Mouse (Mus musculus): Measurements from ENCODE around the gene Ern1.
"Not testable (repeated sequence)": the region's sequence is repeated elsewhere in the genome, so short reads cannot be mapped to it uniquely, and the experiment has no call there.

Ern1 gene

GRCm38 (mm10) chr11:106479619-106480529 lies 7.8 kb downstream of the Ern1 start:
- no peak for DNase-seq

DNA sequence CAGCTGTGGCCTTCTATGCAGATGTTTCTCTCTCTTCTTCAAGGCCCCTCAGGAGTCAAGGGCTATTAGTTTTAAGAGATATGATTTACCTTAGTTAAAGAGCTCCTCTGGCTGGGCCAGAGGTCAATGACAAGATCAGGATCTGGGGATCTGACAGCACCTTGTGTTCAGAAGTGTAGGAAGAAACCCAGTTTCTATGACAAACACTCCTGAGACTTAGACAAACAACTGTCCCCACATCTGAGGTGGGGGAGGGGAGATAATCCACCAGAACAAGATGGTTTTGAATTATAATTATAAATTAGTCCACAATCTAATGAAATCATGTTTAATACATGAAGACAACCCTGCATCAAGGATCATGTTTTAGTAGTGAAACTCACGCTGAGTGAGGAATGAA lies 8.9 kb downstream of the Ern1 start:
- no peak for DNase-seq

GRCm38 (mm10) chr11:106477505-106478160 lies 10.0 kb downstream of the Ern1 start:
- no peak for DNase-seq

- DNase-seq, result no peak
These were observed 12.3 kb downstream of the Ern1 start for GRCm38 (mm10) chr11:106475309-106475708.

GRCm38 (mm10) chr11:106471629-106472028 lies 16.0 kb downstream of the Ern1 start:
- DNase-seq, result no peak

GRCm38 (mm10) chr11:106468509-106468908 lies 19.1 kb downstream of the Ern1 start:
- no peak for DNase-seq

- no peak for DNase-seq
These were observed 21.7 kb downstream of the Ern1 start for GRCm38 (mm10) chr11:106465932-106466331.

- no peak for DNase-seq
These were observed 22.1 kb downstream of the Ern1 start for GRCm38 (mm10) chr11:106465545-106465903.

- no peak for DNase-seq
These were observed 22.7 kb downstream of the Ern1 start for GRCm38 (mm10) chr11:106464681-106465544.

- DNase-seq, result no peak
These were observed 23.8 kb downstream of the Ern1 start for GRCm38 (mm10) chr11:106463845-106464244.

DNA sequence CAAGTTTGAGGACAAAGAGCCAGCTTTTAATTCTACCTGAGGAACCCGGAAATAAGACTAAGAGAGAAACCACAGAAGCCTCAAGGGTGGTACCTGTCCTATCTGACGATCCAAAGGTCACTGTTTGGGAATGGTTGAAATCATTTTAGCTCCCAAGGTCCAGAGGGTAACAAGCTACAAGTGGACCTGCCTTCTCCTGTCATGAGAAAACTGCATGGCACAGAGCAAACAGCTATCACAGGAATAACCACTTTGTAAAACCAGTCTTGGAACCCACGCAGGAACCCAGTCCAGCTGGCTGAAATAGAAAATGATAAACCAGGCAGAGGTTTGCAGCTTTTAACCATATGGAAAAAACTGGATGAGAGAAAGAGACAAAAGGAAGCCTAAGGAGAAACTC lies 25.3 kb downstream of the Ern1 start:
- no peak for DNase-seq

DNA sequence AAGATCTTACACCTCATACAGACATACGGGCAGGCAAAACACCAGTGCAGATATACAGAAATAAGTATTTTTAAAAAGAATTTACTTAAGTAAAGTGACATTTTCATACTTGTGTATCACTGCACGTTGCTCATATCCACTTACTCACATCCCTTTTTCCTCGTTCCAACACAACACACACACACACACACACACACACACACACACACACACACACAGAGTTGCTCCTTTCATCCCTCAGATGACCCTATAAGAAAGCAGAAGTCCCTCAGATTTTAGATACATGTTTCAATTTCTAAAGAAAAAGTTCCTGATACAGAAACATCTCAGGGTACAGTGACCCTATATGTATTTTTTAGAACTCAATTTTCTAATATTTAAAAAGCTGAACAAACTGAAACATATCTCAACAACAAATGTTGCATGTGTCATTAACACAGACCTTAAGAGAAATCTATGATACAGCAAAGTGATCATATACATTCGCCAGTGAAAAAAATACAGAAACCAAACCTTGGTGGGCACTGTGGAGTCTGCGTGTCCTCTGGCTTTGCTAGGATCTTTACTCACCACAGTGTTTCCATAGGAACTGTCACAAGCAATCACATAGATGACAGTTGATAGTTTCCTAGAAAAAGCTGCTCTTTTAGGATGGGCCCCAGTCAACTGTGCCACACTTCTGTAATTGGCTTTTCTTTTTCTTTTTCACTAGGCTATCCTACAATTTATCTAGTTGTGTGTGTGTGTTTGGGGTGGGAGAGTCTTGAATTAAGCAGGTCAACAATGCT lies 26.3 kb downstream of the Ern1 start:
- DNase-seq, result no peak

DNA sequence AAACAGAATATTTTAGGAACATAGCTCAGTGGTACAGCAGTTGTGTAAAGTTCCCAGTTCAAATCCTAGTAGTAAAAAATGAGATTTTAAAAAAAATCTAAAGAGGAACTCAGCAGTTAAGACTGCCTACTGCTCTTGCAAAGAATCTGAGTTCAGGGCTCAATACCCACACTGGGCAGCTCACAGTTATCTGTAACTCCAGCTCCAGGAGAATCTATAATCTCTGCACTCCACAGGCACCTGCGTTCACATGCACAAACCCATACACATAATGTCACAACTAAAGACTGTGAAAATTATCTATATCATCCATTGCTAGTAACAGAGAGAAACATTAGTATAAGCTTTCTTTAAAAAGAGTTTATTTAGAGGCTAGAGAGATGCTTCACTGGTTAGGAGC lies 27.0 kb downstream of the Ern1 start:
- no peak for DNase-seq

DNA sequence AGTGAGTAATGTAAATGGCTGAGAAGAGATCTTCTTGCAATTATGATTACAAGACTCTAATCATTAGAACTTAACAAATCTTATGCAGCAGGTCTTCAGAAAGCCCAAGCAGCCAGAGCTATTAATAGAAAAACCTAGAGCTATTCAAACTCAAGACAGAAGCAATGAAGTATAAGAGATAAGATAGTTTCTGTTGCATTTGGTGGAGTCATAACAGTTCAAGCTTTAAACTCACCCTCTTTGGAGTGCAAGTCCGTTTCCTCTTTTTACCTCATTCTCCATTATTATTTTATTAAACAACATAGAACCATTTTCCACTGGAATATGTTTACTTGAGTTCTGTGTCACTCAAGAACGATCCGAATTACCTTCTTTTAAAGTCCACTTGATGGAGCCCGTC lies 29.1 kb downstream of the Ern1 start:
- DNase-seq, result no peak

- no peak for DNase-seq
These were observed 44.0 kb downstream of the Ern1 start for GRCm38 (mm10) chr11:106443646-106444045.

DNA sequence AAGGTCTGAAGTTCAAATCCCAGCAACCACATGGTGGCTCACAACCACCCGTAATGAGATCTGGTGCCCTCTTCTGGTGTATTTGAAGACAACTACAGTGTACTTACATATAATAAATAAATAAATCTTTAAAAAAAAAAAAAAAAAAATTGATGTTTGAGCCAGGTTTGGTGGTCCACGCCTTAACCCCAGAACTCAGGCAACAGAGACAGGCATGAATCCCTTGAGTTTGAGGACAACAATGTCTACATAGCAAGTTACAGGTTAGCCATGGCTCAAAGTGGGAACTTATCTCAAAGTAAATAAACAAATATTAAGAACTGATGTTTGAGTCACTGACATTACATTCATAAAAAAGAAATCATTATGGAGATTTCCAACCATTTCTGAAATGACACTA lies 45.1 kb downstream of the Ern1 start:
- DNase-seq, result not testable (repeated sequence)

GRCm38 (mm10) chr11:106440318-106440717 lies 47.3 kb downstream of the Ern1 start:
- DNase-seq, result no peak

DNA sequence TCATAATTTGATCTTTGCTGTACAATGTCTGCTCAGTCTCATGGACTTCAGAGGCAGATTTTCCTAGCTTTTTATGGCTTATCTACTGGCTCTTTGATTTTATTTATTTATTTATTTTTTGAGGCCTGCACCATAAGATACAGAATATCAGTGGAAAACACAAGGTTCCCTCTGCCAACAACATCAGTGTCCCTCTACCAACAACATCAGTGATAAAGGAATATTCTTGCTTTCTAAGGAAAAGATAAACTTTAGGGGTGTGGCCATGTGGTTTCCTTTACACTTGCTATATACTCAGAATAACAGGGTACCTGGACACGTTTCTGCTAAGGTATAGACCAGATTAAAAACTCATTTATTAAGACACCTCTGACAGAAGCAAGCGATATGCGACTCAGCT lies 48.3 kb downstream of the Ern1 start:
- DNase-seq, result no peak

GRCm38 (mm10) chr11:106438524-106439177 lies 49.0 kb downstream of the Ern1 start:
- DNase-seq, result no peak

DNA sequence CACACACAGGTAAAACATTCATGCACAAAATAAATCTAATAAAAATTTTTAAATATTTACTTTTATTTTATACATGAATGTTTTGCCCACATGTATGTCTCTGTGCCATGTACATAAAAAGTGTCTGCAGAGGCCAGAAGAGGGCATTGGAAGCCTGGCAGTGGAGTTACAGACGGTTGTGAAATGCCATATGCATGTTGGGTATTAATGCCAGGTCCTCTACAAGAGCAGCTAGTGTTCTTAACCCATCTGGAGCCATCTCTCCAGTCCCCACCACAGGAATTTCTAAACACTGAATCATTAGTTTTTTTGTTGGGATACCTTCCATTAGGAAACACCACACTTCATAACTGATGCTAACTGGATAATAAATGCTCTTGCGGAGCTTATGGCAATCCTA lies 50.1 kb downstream of the Ern1 start:
- DNase-seq, result no peak

DNA sequence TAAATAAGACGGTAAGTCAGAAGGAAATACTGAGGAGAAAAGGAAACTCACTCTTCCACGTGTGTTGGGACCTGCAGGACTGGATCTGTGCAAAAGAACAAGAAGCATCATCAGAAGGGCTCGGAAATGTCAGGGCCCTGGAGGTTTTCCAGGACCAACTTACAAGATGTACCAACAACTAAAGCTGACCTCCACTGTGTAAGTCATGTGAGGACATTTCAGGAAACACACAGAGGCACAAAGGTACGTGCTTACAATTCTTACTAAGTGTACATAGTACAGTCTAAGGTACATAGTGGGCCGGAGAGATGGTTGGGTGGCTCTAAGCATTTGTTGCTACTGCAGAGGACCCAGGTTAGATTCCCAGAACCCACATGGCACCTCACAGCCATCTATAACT lies 50.6 kb downstream of the Ern1 start:
- no peak for DNase-seq

GRCm38 (mm10) chr11:106430392-106430791 lies 57.3 kb downstream of the Ern1 start:
- no peak for DNase-seq
